ENCODE assay signal across 15 mouse cellular contexts in genomic region chr12:26567435-26567834, GRCm38 (mm10).
"Had no signal": no experiment of that assay in that cellular context is flagged by ENCODE, and none has a peak within 500 bp of the region (broad histone marks: within the 10 kb centered on the region; RNA-seq: fewer than 3 reads in every experiment).

No protein-coding gene starts in this region.

- H3K9me3 ChIP-seq: limb, embryonic 15.5 days; liver, embryonic 15.5 days; midbrain, embryonic 10.5 days; neural tube, embryonic 15.5 days had no signal

- H3K27ac ChIP-seq: limb, embryonic 15.5 days; liver, embryonic 15.5 days; midbrain, embryonic 10.5 days; neural tube, embryonic 15.5 days had no signal

- H3K36me3 ChIP-seq: limb, embryonic 15.5 days; liver, embryonic 15.5 days; midbrain, embryonic 10.5 days; neural tube, embryonic 15.5 days had no signal

- H3K4me2 ChIP-seq: limb, embryonic 15.5 days; liver, embryonic 15.5 days; lung, embryonic 14.5 days; neural tube, embryonic 15.5 days had no signal

- H3K4me1 ChIP-seq: limb, embryonic 15.5 days; liver, embryonic 15.5 days; midbrain, embryonic 10.5 days; neural tube, embryonic 15.5 days had no signal

- DNase-seq: layer of hippocampus, adult 9-11 months; layer of hippocampus, postnatal 36 days; lung, embryonic 14.5 days; lung, postnatal 10 days; lung, postnatal 4 days; midbrain, embryonic 14.5 days; right cerebral cortex, postnatal 4 days; spleen, adult 18-20 months; thymus, adult 18-20 months; thymus, postnatal 14 days had no signal

- H3K27me3 ChIP-seq: limb, embryonic 15.5 days; liver, embryonic 15.5 days; neural tube, embryonic 15.5 days had no signal

- H3K4me3 ChIP-seq: limb, embryonic 15.5 days; liver, embryonic 15.5 days; midbrain, embryonic 10.5 days; myocyte; neural tube, embryonic 15.5 days had no signal

- H3K9ac ChIP-seq: limb, embryonic 15.5 days; liver, embryonic 15.5 days; lung, embryonic 14.5 days; neural tube, embryonic 15.5 days had no signal
